Comparison of ENCODE assay signal across 15 mouse cellular contexts in the genomic region with DNA sequence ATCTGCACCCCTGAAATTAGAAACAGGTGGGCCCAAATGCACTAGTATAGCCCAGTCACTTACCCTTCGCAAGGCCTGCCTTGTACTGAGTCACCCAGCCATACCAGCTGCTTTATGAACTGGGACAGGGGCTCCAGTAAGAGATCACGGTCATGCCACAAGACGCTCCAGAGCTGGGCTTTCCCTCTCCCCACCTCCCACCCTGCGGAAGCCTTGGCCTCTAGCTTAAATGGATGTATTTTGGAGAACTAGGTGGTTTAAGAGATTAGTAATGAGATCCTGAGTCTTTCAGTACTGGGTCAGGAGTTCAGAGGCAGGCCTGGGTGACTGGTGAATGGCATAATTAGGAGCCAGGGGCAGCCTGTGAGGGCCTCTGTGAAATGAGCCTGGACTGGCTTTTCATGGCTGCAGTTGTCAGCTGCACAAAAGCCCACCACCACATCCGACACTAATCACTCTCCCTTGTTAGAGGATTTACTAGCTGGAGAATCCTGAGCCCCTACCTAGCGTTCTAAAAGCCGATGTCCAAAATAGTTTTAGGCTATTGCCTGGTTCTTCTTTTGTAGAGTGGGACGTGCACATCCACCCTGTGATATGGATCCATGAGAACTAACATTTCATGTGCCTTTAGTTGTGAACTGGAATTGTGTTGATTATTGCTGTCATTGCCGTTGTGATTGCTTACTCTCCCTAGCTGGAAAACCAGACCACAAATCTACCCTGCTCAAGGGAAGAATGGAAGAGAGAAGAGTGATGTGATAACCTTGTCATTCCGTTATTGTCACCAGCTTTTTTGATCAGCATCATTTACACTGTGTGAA.
DNase-seq lines count a peak whose midpoint lies in the region; ATAC-seq lines count a peak whose summit lies in the region.
"Had no signal": no experiment of that assay in that cellular context is flagged by ENCODE, and none has a peak within 500 bp of the region (broad histone marks: within the 10 kb centered on the region; RNA-seq: fewer than 3 reads in every experiment).

No protein-coding gene starts in this region.

- 0 out of 2 replicates have a peak, but pooled peaks cover 7% of the 10 kb centered on the region for H3K27me3 ChIP-seq in neural tube, embryonic 15.5 days (replicated peaks)
- H3K27me3 ChIP-seq in forebrain, embryonic 13.5 days, result 0 out of 2 replicates have a peak, but pooled peaks cover 5% of the 10 kb centered on the region
- peaks cover 10% of the 10 kb centered on the region; the same call in 1 of the 2 replicates for H3K27me3 ChIP-seq in midbrain, embryonic 11.5 days (ENCODE audit: control insufficient read depth, insufficient read depth, low read length)
- H3K27me3 ChIP-seq: heart, embryonic 15.5 days; liver, embryonic 12.5 days; neural tube, embryonic 13.5 days had no signal

- H3K36me3 ChIP-seq in neural tube, embryonic 15.5 days, result no peaks in the 10 kb centered on the region
- no peaks in the 10 kb centered on the region for H3K36me3 ChIP-seq in forebrain, embryonic 13.5 days (ENCODE audit: poor library complexity, severe bottlenecking)
- H3K36me3 ChIP-seq in midbrain, embryonic 11.5 days (ENCODE audit: control insufficient read depth, insufficient read depth, low read length), result no peaks in the 10 kb centered on the region
- H3K36me3 ChIP-seq: heart, embryonic 15.5 days; liver, embryonic 12.5 days; neural tube, embryonic 13.5 days had no signal

- H3K4me2 ChIP-seq in neural tube, embryonic 15.5 days, result no peak overlapping the region
- no peak overlapping the region for H3K4me2 ChIP-seq in forebrain, embryonic 13.5 days
- 0 out of 2 replicates have a peak overlapping the region, but pooled peaks have one; percentile 2 for H3K4me2 ChIP-seq in midbrain, embryonic 11.5 days
- H3K4me2 ChIP-seq: heart, embryonic 15.5 days; liver, embryonic 12.5 days; neural tube, embryonic 13.5 days had no signal

- DNase-seq in neural tube, embryonic 10.5 days (ENCODE audit: extremely low spot score, low spot score), result peak; percentile 44
- DNase-seq in midbrain, embryonic 11.5 days (ENCODE audit: low spot score, missing footprints), result peak; percentile 92
- no peak for DNase-seq in thymus, postnatal 4 days
- DNase-seq in cerebellum, postnatal 14 days, result no peak
- DNase-seq in thymus, postnatal 36 days, result no peak
- DNase-seq: adrenal gland, postnatal 14 days; cerebellum, adult 11-12 months; gastrocnemius, postnatal 10 days; kidney, adult 2 months; lung, postnatal 4 days had no signal

- H3K9me3 ChIP-seq in neural tube, embryonic 15.5 days (replicated peaks), result no peaks in the 10 kb centered on the region
- no peaks in the 10 kb centered on the region for H3K9me3 ChIP-seq in forebrain, embryonic 13.5 days (replicated peaks)
- H3K9me3 ChIP-seq in midbrain, embryonic 11.5 days (ENCODE audit: control insufficient read depth, low read length), result no peaks in the 10 kb centered on the region
- H3K9me3 ChIP-seq: heart, embryonic 15.5 days; liver, embryonic 12.5 days; neural tube, embryonic 13.5 days had no signal

- no peak overlapping the region for H3K9ac ChIP-seq in neural tube, embryonic 15.5 days (replicated peaks)
- no peak overlapping the region for H3K9ac ChIP-seq in forebrain, embryonic 13.5 days
- H3K9ac ChIP-seq in midbrain, embryonic 11.5 days (ENCODE audit: low read length), result no peak overlapping the region
- H3K9ac ChIP-seq: heart, embryonic 15.5 days; liver, embryonic 12.5 days; neural tube, embryonic 13.5 days had no signal

- H3K4me3 ChIP-seq in neural tube, embryonic 15.5 days (replicated peaks), result no peak overlapping the region
- no peak overlapping the region for H3K4me3 ChIP-seq in forebrain, embryonic 13.5 days
- no peak overlapping the region for H3K4me3 ChIP-seq in midbrain, embryonic 11.5 days (ENCODE audit: low read depth, low read length)
- H3K4me3 ChIP-seq: heart, embryonic 15.5 days; liver, embryonic 12.5 days; neural tube, embryonic 13.5 days had no signal

- ATAC-seq in neural tube, embryonic 15.5 days (ENCODE audit: low FRiP score), result no peak
- ATAC-seq in forebrain, embryonic 13.5 days, result peak; percentile 73; the same call in 1 of the 2 replicates
- peak; percentile 91 for ATAC-seq in midbrain, embryonic 11.5 days (ENCODE audit: low FRiP score)
- ATAC-seq: liver, embryonic 12.5 days had no signal

- 24% methylated on average over 10 of the region's 10 CpGs for WGBS in neural tube, embryonic 15.5 days
- 6% methylated on average over 10 of the region's 10 CpGs for WGBS in forebrain, embryonic 13.5 days
- 9% methylated on average over 10 of the region's 10 CpGs for WGBS in midbrain, embryonic 11.5 days

- no peak overlapping the region for H3K27ac ChIP-seq in neural tube, embryonic 15.5 days (replicated peaks)
- no peak overlapping the region for H3K27ac ChIP-seq in forebrain, embryonic 13.5 days
- H3K27ac ChIP-seq in midbrain, embryonic 11.5 days (ENCODE audit: low read depth, low read length), result peak overlapping the region; percentile 55
- H3K27ac ChIP-seq: heart, embryonic 15.5 days; liver, embryonic 12.5 days; neural tube, embryonic 13.5 days had no signal

- H3K4me1 ChIP-seq in neural tube, embryonic 15.5 days, result 0 out of 2 replicates have a peak, but pooled peaks cover 13% of the 10 kb centered on the region
- H3K4me1 ChIP-seq in forebrain, embryonic 13.5 days, result peaks cover 26% of the 10 kb centered on the region
- H3K4me1 ChIP-seq in midbrain, embryonic 11.5 days (ENCODE audit: control insufficient read depth, insufficient read depth, low read length), result peaks cover 26% of the 10 kb centered on the region

Comparison
In these comparisons a context has a peak if more than half of its experiments do, and no peak if none do; other contexts are left out.
1. DNase-seq: peak in neural tube, embryonic 10.5 days (single experiment) and midbrain, embryonic 11.5 days (single experiment); none in thymus, postnatal 4 days (single experiment), cerebellum, postnatal 14 days (0 of 2) and thymus, postnatal 36 days (0 of 2).